Mouse (Mus musculus) olfactory bulb, adult 2 months (tissue): ENCODE measurements around the gene Hmga1b. TPM values are rescaled to one million over a fixed set of nuclear protein-coding genes. Genes with fewer than 3 reads are reported as not detected.
"Not testable (repeated sequence)": the region's sequence is repeated elsewhere in the genome, so short reads cannot be mapped to it uniquely, and the experiment has no call there.

Source experiments
- H3K27ac ChIP-seq: fragments of 200-500 bp; 2 replicates; pipeline ENCODE4 v1.5.1; 2012; ENCODE audit warnings: low read depth, low read length; ENCODE audit not compliant: insufficient read depth
- H3K4me1 ChIP-seq: fragments of 200-500 bp; 2 replicates; pipeline ENCODE4 v1.6.1; 2012; ENCODE audit warnings: low read length; ENCODE audit not compliant: control insufficient read depth, insufficient read depth
- H3K4me3 ChIP-seq: fragments of 200-500 bp; 2 replicates; pipeline ENCODE4 v1.5.1; 2012; ENCODE audit warnings: mild to moderate bottlenecking, low read depth, low read length, moderate library complexity; ENCODE audit not compliant: insufficient read depth
- CTCF ChIP-seq: fragments of 200-500 bp; IDR thresholded peaks from 2 replicates; pipeline ENCODE4 v1.5.1; 2012; ENCODE audit warnings: low read depth, mild to moderate bottlenecking, low read length, moderate library complexity; ENCODE audit not compliant: insufficient read depth
- POLR2A ChIP-seq: fragments of 200-500 bp; IDR thresholded peaks from 2 replicates; pipeline ENCODE4 v1.6.1; 2012; ENCODE audit warnings: mild to moderate bottlenecking, low read depth, low read length, moderate library complexity; ENCODE audit not compliant: insufficient read depth
- WGBS: fragments of 180-500 bp; shearing (Covaris S2); methylation state at CpG from one replicate; pipeline ENCODE4 v1.1.7; 2018; 5-methylcytosine and 5-hydroxymethylcytosine counted together
- polyA plus RNA-seq: library from polyadenylated mRNA; stranded (reverse); fragments of >200 nt; gene quantifications from 2 replicates; pipeline ENCODE4 v1.2.4, GENCODE M21; 2012; ENCODE audit warnings: low replicate concordance; ENCODE audit not compliant: missing spikeins, insufficient read depth, insufficient read length

Gene Hmga1b
- polyA plus RNA-seq, 1 experiment: not detected

DNA sequence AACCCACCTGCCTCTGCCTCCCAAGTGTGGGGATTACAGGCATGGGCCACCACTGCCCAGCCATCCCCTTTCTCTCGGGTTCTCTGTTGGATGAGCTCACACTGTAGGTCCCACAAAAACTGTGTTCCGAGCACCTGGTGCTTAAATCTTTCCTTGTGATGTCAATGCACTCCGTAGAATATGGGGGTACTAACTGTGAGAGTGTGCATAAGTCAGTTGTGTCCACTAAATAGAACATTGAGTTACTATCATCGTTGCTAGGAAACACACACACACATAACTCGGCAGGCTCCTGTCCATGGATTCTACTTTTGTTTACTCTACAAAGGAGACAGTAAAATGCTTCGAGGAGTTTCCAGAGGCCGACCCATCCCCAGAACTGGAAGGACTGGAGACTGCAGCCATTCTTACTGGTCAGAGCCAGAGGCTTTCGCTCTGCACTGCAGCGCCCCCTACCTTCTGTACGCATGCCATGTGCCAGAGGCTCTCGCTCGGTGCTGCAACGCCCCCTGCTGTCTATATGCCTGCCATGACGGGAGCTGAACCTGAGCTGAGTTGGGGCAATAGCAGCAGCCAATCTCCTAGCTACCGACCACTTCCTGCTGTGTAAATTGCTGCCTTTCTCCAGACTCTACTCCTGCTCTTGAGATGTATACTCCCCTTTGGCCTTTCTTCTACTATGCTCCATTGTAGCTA, 13.3 kb downstream of the Hmga1b start:
- H3K27ac ChIP-seq: no peak overlapping the region
- no peak overlapping the region for H3K4me3 ChIP-seq
- 17% methylated on average over 15 of the region's 15 CpGs for WGBS
- TF ChIP-seq CTCF (peak; percentile 100), POLR2A (no peak)
- H3K4me1 ChIP-seq: no peaks in the 10 kb centered on the region

DNA sequence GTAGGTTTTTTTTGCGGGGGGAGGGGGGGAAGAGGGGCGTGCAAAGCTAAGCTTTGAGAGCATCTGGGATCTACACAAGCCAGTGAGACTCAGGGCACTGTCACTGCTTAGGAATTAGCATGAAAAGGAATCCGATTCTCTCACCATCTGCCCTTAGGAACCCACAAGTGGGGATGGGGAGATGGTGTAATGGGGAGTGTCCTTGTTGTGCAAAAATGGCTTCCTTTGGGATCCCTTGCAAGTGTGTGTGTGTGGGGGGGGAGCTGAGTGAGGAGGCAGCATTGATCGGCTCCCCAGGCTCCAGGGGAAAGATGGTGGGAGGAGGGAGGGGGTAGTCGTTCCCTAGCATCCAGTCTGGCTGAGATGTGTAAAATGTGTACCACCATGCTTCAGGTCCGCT, 14.5 kb downstream of the Hmga1b start:
- Histone ChIP-seq H3K4me3 (no peak overlapping the region), H3K27ac (no peak overlapping the region), H3K4me1 (peaks cover under 1% of the 10 kb centered on the region; the same call in 1 of the 2 replicates)
- no peak for TF ChIP-seq CTCF
- TF ChIP-seq POLR2A: no peak
- WGBS: 18% methylated on average over 6 of the region's 6 CpGs

DNA sequence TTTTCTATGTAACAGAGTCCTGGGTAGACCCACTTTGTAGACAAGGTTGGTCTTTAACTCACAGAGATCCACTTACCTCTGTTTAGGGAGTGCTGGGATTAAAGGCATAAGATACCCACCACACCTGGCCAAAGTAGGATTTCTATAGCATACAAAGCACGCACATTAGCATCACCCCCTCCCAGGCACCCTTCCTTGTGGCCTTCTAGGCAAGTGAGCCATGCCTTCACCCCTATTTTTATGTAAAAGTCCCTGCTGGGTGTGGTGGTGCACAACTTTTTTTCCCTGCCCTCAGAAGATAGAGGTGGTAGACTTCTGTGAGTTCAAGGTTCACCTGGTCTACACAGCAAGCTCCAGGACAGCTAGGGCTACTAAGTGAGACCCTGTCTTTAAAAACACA, 17.3 kb downstream of the Hmga1b start:
- no peak overlapping the region for H3K27ac ChIP-seq
- H3K4me1 ChIP-seq: peaks cover 17% of the 10 kb centered on the region
- TF ChIP-seq POLR2A (no peak), CTCF (no peak)
- WGBS: 93% methylated on average over 1 of the region's 1 CpGs
- no peak overlapping the region for H3K4me3 ChIP-seq

DNA sequence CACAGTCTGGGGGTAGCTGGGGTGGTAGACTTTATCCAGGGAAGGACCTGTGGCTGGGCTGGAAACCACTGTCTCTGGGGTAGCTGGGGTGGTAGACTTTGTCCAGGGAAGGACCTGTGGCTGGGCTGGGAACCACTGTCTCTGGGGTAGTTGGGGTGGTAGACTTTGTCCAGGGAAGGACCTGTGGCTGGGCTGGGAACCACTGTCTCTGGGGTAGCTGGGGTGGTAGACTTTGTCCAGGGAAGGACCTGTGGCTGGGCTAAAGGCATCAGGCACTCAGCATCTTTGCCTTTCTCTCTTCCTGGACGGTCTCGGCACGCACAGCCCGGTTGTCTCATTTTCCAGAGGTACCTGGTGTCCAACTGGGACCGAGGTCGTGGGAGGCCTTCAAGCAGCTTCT, 18.8 kb downstream of the Hmga1b start:
- 97% methylated on average over 6 of the region's 6 CpGs for WGBS
- H3K4me1 ChIP-seq: peaks cover 28% of the 10 kb centered on the region
- not testable (repeated sequence) for H3K27ac ChIP-seq, H3K4me3 ChIP-seq

DNA sequence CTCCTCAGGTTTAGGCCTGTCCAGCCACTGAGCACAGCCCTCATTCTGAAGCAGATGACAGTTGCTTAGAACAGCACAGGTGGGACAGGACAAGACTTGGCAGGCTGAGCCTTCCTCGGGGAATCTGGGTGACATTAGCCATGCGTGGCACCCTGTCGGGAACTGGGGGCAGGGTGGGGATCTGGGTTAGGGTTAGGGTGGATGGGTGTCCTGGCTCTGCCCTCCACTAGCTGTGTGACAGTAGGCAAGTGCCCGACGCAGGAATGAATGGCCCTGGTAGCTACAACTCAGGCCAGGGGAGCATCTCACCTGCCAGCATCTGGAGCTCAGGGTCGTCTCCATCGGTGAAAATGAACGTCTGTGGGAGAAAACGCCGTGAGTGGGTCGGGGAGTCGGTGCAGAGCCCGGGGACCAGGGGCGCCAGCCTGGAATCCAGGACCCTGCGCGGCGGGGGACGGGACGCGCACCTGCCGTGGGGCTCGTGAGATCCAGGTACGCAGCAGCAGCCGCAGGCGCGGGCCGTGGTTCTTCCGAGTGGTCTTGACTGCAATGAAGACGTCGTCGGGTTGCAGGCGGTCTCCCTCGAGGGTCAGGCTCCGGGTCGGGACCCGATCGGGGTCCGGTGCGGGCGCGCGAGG, 21.0 kb downstream of the Hmga1b start:
- Histone ChIP-seq H3K27ac (peak overlapping the region; percentile 21; the same call in 1 of the 2 replicates), H3K4me3 (peak overlapping the region; percentile 97), H3K4me1 (peaks cover 28% of the 10 kb centered on the region)
- TF ChIP-seq POLR2A (no peak), CTCF (no peak)
- WGBS: 1% methylated on average over 42 of the region's 42 CpGs

DNA sequence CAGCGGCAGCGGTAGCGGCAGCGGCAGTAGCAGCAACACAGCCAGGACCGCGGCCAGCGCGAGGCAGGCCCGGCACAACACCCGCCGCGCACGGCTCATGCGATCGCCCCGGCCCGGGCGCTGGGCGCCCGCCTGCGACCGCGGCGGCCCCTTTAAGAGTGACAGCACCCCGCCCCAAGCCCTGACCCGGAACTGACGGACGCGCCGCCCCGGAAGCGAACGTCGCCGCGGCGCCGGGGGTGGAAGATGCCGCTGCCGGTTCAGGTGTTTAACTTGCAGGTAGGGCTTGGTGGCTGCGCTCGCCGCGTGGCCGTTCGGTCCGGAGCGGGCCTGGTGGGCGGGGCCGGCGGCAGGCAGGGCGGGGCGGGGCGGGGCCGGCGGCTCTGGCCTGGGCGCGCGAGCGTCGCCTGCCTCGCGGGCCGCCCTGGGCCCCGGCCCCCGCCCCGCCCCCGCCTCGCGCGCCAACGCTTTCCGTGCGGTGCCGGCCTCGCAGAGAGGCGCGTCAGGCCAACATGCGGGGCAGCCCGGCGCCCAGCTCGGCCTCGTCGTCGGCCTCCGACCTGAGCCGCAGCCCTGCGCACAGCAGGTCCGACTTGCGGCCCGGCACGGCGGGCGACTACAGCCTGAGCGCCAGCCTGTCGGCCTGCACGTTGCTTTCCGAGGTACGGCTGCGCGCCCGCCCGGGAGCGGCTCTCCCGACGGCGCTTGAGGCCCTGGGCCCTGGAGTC, 21.6 kb downstream of the Hmga1b start, which contains the start of the genes Rfng and Gps1:
Gene Rfng, minus strand, starts transcription at position 144 of the 728 bp plus-strand sequence.
Gene Gps1, plus strand, starts transcription at position 209 of the 728 bp plus-strand sequence.
- Histone ChIP-seq H3K27ac (peak within 1 kb of the TSS; percentile 21; the same call in 1 of the 2 replicates), H3K4me1 (peaks cover 28% of the 10 kb centered on the region), H3K4me3 (peak within 1 kb of the TSS; percentile 97)
- under 1% methylated on average over 96 of the region's 107 CpGs for WGBS
- TF ChIP-seq CTCF: no peak
- TF ChIP-seq POLR2A: peak; percentile 69

DNA sequence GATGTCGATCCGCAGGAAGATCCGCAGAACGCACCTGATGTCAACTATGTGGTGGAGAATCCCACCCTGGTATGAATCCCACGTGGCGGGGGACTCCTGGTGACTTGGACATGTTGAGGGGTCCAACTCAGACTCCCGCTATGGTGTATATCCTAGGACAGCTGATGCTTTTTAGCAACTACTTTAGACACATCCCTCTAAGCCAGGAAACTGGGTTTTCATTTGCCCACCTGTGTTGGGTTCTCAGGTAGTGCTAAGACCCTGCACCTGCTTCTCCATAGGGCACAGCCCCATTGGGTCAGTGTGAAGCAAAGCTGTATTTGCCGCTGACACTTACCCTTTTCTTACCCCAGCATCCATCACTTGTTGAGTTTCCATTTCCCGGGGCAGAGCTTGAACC, 22.6 kb downstream of the Hmga1b start:
- TF ChIP-seq CTCF: no peak
- no peak for TF ChIP-seq POLR2A
- 35% methylated on average over 9 of the region's 9 CpGs for WGBS
- H3K27ac ChIP-seq: no peak overlapping the region
- peak overlapping the region; percentile 97 for H3K4me3 ChIP-seq
- peaks cover 28% of the 10 kb centered on the region for H3K4me1 ChIP-seq

DNA sequence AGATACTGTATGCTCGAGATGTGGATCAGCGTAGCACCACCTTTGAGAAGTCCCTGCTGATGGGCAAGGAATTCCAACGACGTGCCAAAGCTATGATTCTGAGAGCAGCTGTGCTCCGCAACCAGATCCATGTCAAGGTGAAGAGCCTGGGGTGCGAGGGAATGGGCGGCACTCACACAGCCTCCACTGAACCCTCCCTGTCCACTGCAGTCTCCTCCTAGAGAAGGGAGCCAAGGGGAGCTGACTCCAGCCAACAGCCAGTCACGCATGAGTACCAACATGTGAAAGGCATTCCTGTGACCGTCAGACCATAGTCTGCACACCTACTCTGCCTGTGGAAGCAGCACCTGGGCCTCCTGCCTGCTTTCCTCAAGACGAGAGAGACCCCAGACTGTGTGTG, 25.9 kb downstream of the Hmga1b start:
- WGBS: 87% methylated on average over 10 of the region's 10 CpGs
- H3K4me1 ChIP-seq: peaks cover 15% of the 10 kb centered on the region
- H3K4me3 ChIP-seq, H3K27ac ChIP-seq: not testable (repeated sequence)

DNA sequence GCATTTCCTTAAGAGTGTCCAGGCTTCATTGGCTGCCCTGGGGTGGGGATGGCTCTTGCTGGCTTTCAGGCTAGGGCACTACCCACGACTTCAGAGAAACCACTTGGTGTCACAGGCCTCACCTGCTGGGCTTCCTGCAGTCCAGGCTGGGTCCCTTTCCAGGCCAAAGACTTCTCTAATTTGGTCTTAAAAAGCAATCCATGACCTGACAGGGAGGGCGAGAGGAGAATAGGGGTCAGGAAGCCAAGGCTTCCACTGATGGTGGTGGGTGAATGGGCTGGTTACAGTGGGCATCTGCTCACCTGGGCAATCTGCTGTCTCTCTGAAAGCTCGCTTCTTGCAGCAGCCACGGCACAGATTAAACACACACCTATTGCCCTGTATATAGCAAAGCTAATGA, 26.8 kb downstream of the Hmga1b start:
- no peak for TF ChIP-seq CTCF
- no peak for TF ChIP-seq POLR2A
- Histone ChIP-seq H3K27ac (no peak overlapping the region), H3K4me1 (peaks cover 13% of the 10 kb centered on the region), H3K4me3 (no peak overlapping the region)
- 89% methylated on average over 4 of the region's 4 CpGs for WGBS
